Comparison of ENCODE assay signal across 9 mouse cellular contexts in the genomic region with DNA sequence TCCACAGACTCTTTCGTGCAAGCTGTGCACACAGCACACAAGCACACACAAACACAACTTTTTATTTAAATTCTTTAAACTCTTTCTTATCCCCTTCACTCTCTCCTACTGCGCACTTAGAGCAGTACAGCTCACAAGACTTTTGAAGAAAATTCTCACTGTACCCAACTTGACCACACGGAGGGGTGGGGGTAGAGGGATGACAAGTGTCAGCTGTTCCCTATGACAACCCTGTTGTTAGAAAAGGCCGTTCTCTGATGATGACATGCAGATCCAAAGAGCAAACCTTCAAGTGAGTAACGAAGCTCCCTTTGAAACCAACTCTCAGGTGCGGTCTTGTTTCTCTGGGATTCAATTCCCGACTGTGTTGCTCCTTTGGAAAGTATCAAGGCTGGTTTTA. TPM values are rescaled to one million over a fixed set of nuclear protein-coding genes. Genes with fewer than 3 reads are reported as not detected.
DNase-seq lines count a peak whose midpoint lies in the region; ATAC-seq and TF ChIP-seq lines count a peak whose summit lies in the region.
"Had no signal": no experiment of that assay in that cellular context is flagged by ENCODE, and none has a peak within 500 bp of the region (broad histone marks: within the 10 kb centered on the region; RNA-seq: fewer than 3 reads in every experiment).

No protein-coding gene starts in this region.

- peaks cover 10% of the 10 kb centered on the region for H3K79me2 ChIP-seq in myocyte (ENCODE audit: control insufficient read depth, insufficient read depth)

- no peak for TF ChIP-seq CTCF in thymus, adult 2 months (IDR thresholded peaks at IDR 0.05; ENCODE audit: borderline replicate concordance, control insufficient read depth, extremely low read depth, insufficient read depth, low read length, poor library complexity)

- H3K27ac ChIP-seq in thymus, adult 2 months (ENCODE audit: control insufficient read depth, insufficient read depth, low read length) = no peak overlapping the region
- no peak overlapping the region for H3K27ac ChIP-seq in embryonic facial prominence, embryonic 13.5 days
- peak overlapping the region; percentile 84; the same call in 1 of the 2 replicates for H3K27ac ChIP-seq in intestine, embryonic 16.5 days (ENCODE audit: low read length)

- peak overlapping the region; percentile 65 for H3K4me3 ChIP-seq in thymus, adult 2 months (ENCODE audit: control insufficient read depth, insufficient read depth, low read length)
- H3K4me3 ChIP-seq in embryonic facial prominence, embryonic 13.5 days = peak overlapping the region; percentile 75
- peak overlapping the region; percentile 83 for H3K4me3 ChIP-seq in intestine, embryonic 16.5 days (ENCODE audit: low read length)
- peak overlapping the region; percentile 30 for H3K4me3 ChIP-seq in myocyte

- H3K9ac ChIP-seq in embryonic facial prominence, embryonic 13.5 days = peak overlapping the region; percentile 75
- H3K9ac ChIP-seq in intestine, embryonic 16.5 days (ENCODE audit: low read depth, low read length) = peak overlapping the region; percentile 84

- peaks cover 11% of the 10 kb centered on the region for H3K4me1 ChIP-seq in thymus, adult 2 months (replicated peaks; ENCODE audit: control insufficient read depth, insufficient read depth, low read length)
- peaks cover 15% of the 10 kb centered on the region for H3K4me1 ChIP-seq in embryonic facial prominence, embryonic 13.5 days
- peaks cover 8% of the 10 kb centered on the region for H3K4me1 ChIP-seq in intestine, embryonic 16.5 days (ENCODE audit: control insufficient read depth, insufficient read depth, low read length)

- DNase-seq in thymus, adult 2 months = peak; percentile 26
- no peak for DNase-seq in thymus, postnatal 36 days
- no peak for DNase-seq in gastrocnemius, postnatal 4 days (ENCODE audit: low spot score in 2 of 2)
- no peak for DNase-seq in testis, postnatal 14 days (ENCODE audit: low spot score)
- DNase-seq in urinary bladder, postnatal 10 days (ENCODE audit: low spot score) = no peak

- 17% methylated on average over 7 of the region's 7 CpGs for WGBS in thymus, adult 2 months
- WGBS in embryonic facial prominence, embryonic 13.5 days = 40% methylated on average over 7 of the region's 7 CpGs
- WGBS in intestine, embryonic 16.5 days = 29% methylated on average over 7 of the region's 7 CpGs

- H3K9me3 ChIP-seq in embryonic facial prominence, embryonic 13.5 days = no peaks in the 10 kb centered on the region
- no peaks in the 10 kb centered on the region for H3K9me3 ChIP-seq in intestine, embryonic 16.5 days (ENCODE audit: control insufficient read depth, low read length)

- ATAC-seq in embryonic facial prominence, embryonic 13.5 days (ENCODE audit: insufficient number of reproducible peaks, insufficient read depth, low FRiP score, low TSS enrichment, low read depth) = no peak
- peak; percentile 9; the same call in 1 of the 2 replicates for ATAC-seq in intestine, embryonic 16.5 days

- peak overlapping the region; percentile 59 for H3K4me2 ChIP-seq in embryonic facial prominence, embryonic 13.5 days
- peak overlapping the region; percentile 79 for H3K4me2 ChIP-seq in intestine, embryonic 16.5 days (ENCODE audit: low read depth, low read length)
- peak overlapping the region; percentile 99 for H3K4me2 ChIP-seq in myocyte (ENCODE audit: low read depth)

- 0 out of 2 replicates have a peak, but pooled peaks cover 6% of the 10 kb centered on the region for H3K36me3 ChIP-seq in thymus, adult 2 months (ENCODE audit: control insufficient read depth, insufficient read depth, low read length)
- H3K36me3 ChIP-seq in embryonic facial prominence, embryonic 13.5 days = no peaks in the 10 kb centered on the region
- no peaks in the 10 kb centered on the region for H3K36me3 ChIP-seq in intestine, embryonic 16.5 days (ENCODE audit: control insufficient read depth, insufficient read depth, low read length)
- peaks cover 4% of the 10 kb centered on the region for H3K36me3 ChIP-seq in myocyte (ENCODE audit: control insufficient read depth, insufficient read depth)

- no peaks in the 10 kb centered on the region for H3K27me3 ChIP-seq in thymus, adult 2 months (ENCODE audit: control insufficient read depth, insufficient read depth, low read length)
- H3K27me3 ChIP-seq in embryonic facial prominence, embryonic 13.5 days = no peaks in the 10 kb centered on the region
- H3K27me3 ChIP-seq in intestine, embryonic 16.5 days (replicated peaks; ENCODE audit: control insufficient read depth, insufficient read depth, low read length) = no peaks in the 10 kb centered on the region
- H3K27me3 ChIP-seq in myocyte (ENCODE audit: control insufficient read depth, insufficient read depth, insufficient read length) = no peaks in the 10 kb centered on the region

- peak overlapping the region; percentile 54 for H3ac ChIP-seq in myocyte (ENCODE audit: control insufficient read depth, insufficient read length)

- no peak for TF ChIP-seq POLR2A in thymus, adult 2 months (IDR thresholded peaks at IDR 0.05; ENCODE audit: control insufficient read depth, extremely low read depth, insufficient read depth, low read length, poor library complexity)
- TF ChIP-seq POLR2A in myocyte (IDR thresholded peaks at IDR 0.05; ENCODE audit: insufficient read length, low read depth) = no peak

TF ChIP-seq in myocyte, 11 proteins besides CTCF, POLR2A, EP300 and RAD21:
- no peak for TF ChIP-seq REST (IDR thresholded peaks at IDR 0.05; ENCODE audit: insufficient read depth, insufficient read length)
- TF ChIP-seq MYOG (IDR thresholded peaks at IDR 0.05; ENCODE audit: control insufficient read depth in 1 of 3, insufficient read depth in 1 of 3, insufficient read length in 2 of 3, low read depth in 2 of 3) = no peak
- TF ChIP-seq MAX (IDR thresholded peaks at IDR 0.05; ENCODE audit: low read depth) = no peak
- TF ChIP-seq MYOD1 (IDR thresholded peaks at IDR 0.05; ENCODE audit: control insufficient read depth in 1 of 3, insufficient read length in 2 of 3, low read depth in 2 of 3) = no peak
- TF ChIP-seq TCF12 (IDR thresholded peaks at IDR 0.05; ENCODE audit: insufficient read depth, poor library complexity, severe bottlenecking) = no peak

RNA-seq across cellular contexts. Expression of gene Pts, which starts 0.7 kb away (rescaled TPM):
- polyA plus RNA-seq in thymus, adult 2 months (2012; rRNA removed) = 45.0 and 51.0 TPM in 2 replicates
- 79.4 and 87.9 TPM in 2 replicates for polyA plus RNA-seq in embryonic facial prominence, embryonic 13.5 days (2015; fragmentation: Nextera tagmentation; extraction: Ambion mirVana)
- polyA plus RNA-seq in intestine, embryonic 16.5 days (2015; fragmentation: Nextera tagmentation; extraction: Ambion mirVana) = 106 and 107 TPM in 2 replicates
- 29.4 TPM for polyA plus RNA-seq in myocyte (2012; fragmentation: generic; extraction: Trizol)
- 10 to 100 TPM; 21.0 to 24.0 TPM for total RNA-seq in gastrocnemius, postnatal 4 days (2021)

RNA-seq across cellular contexts. Expression of gene Il18, which starts 26.8 kb away (rescaled TPM):
- polyA plus RNA-seq in thymus, adult 2 months (2012; rRNA removed) = 3.2 and 5.0 TPM in 2 replicates
- polyA plus RNA-seq in embryonic facial prominence, embryonic 13.5 days (2015; fragmentation: Nextera tagmentation; extraction: Ambion mirVana) = 5.1 TPM in 2 replicates
- 23.3 and 35.5 TPM in 2 replicates for polyA plus RNA-seq in intestine, embryonic 16.5 days (2015; fragmentation: Nextera tagmentation; extraction: Ambion mirVana)
- 1.9 TPM for polyA plus RNA-seq in myocyte (2012; fragmentation: generic; extraction: Trizol)
- total RNA-seq in gastrocnemius, postnatal 4 days (2021) = 1 to 10 TPM in 1 of 2 experiments, under 1 TPM in 1; 0.34 to 1.1 TPM

RNA-seq across cellular contexts. Expression of gene Bco2, which starts 27.1 kb away (rescaled TPM):
- polyA plus RNA-seq in thymus, adult 2 months (2012; rRNA removed) = 0.23 and 0.38 TPM in 2 replicates
- polyA plus RNA-seq in embryonic facial prominence, embryonic 13.5 days (2015; fragmentation: Nextera tagmentation; extraction: Ambion mirVana) = 0.15 and 0.40 TPM in 2 replicates
- polyA plus RNA-seq in intestine, embryonic 16.5 days (2015; fragmentation: Nextera tagmentation; extraction: Ambion mirVana) = 7.6 and 10.4 TPM in 2 replicates
- 0.02 TPM for polyA plus RNA-seq in myocyte (2012; fragmentation: generic; extraction: Trizol)
- under 1 TPM; 0.13 to 0.17 TPM for total RNA-seq in gastrocnemius, postnatal 4 days (2021)

RNA-seq across cellular contexts. Expression of gene Tex12, which starts 33.3 kb away (rescaled TPM):
- polyA plus RNA-seq in thymus, adult 2 months (2012; rRNA removed) = not detected in 2 replicates
- polyA plus RNA-seq in embryonic facial prominence, embryonic 13.5 days (2015; fragmentation: Nextera tagmentation; extraction: Ambion mirVana) = 0.26 TPM in 1 of 2 replicates, not detected in the other
- 0.23 TPM in 1 of 2 replicates, not detected in the other for polyA plus RNA-seq in intestine, embryonic 16.5 days (2015; fragmentation: Nextera tagmentation; extraction: Ambion mirVana)
- polyA plus RNA-seq in myocyte (2012; fragmentation: generic; extraction: Trizol) = not detected
- total RNA-seq in gastrocnemius, postnatal 4 days (2021) = not detected
- total RNA-seq: heart, postnatal 10 days had no signal

RNA-seq across cellular contexts. Expression of gene Plet1, which starts 33.5 kb away (rescaled TPM):
- polyA plus RNA-seq in thymus, adult 2 months (2012; rRNA removed) = 7.5 and 8.0 TPM in 2 replicates
- 0.59 and 1.1 TPM in 2 replicates for polyA plus RNA-seq in embryonic facial prominence, embryonic 13.5 days (2015; fragmentation: Nextera tagmentation; extraction: Ambion mirVana)
- 1.2 and 1.3 TPM in 2 replicates for polyA plus RNA-seq in intestine, embryonic 16.5 days (2015; fragmentation: Nextera tagmentation; extraction: Ambion mirVana)
- polyA plus RNA-seq in myocyte (2012; fragmentation: generic; extraction: Trizol) = 7.9 TPM
- total RNA-seq in gastrocnemius, postnatal 4 days (2021) = not detected

Comparison
In these comparisons a context has a peak if more than half of its experiments do, and no peak if none do; other contexts are left out.
1. H3K4me3 ChIP-seq: peak in every context shown above with its lines; median percentile 83 in intestine, embryonic 16.5 days; 75 in embryonic facial prominence, embryonic 13.5 days; 65 in thymus, adult 2 months; 30 in myocyte.